Mouse (Mus musculus): Measurements from ENCODE around the gene Yaf2. TPM values are rescaled to one million over a fixed set of nuclear protein-coding genes. Genes with fewer than 3 reads are reported as not detected.
"Not testable (repeated sequence)": the region's sequence is repeated elsewhere in the genome, so short reads cannot be mapped to it uniquely, and the experiment has no call there.

Yaf2 gene
- polyA plus RNA-seq, 1 experiment from 2014 or later, result 95.7 TPM

- Histone ChIP-seq H3K36me3 (peaks cover 58% of the 10 kb centered on the region), H3K27ac (replicated peaks) (no peak overlapping the region), H3K9ac (replicated peaks) (no peak overlapping the region), H3K4me2 (replicated peaks) (no peak overlapping the region), H3K27me3 (no peaks in the 10 kb centered on the region), H3K4me1 (peaks cover 3% of the 10 kb centered on the region; the same call in 1 of the 2 replicates), H3K4me3 (no peak overlapping the region), H3K9me3 (no peaks in the 10 kb centered on the region; the same call in 1 of the 2 replicates)
- WGBS, result 92% methylated on average over 10 of the region's 10 CpGs
- no peak for ATAC-seq (ENCODE audit: low FRiP score, low read depth)
Measured at GRCm38 (mm10) chr15:93243202-93243601, 93.5 kb downstream of the Yaf2 start.

GRCm38 (mm10) chr15:93236456-93236855 lies 100.3 kb downstream of the Yaf2 start:
- not testable (repeated sequence) for H3K4me3 ChIP-seq; H3K27ac ChIP-seq (replicated peaks); H3K9me3 ChIP-seq; ATAC-seq (ENCODE audit: low FRiP score, low read depth); H3K9ac ChIP-seq (replicated peaks); H3K4me1 ChIP-seq; H3K4me2 ChIP-seq (replicated peaks); H3K27me3 ChIP-seq
- peaks cover 17% of the 10 kb centered on the region for H3K36me3 ChIP-seq
- 96% methylated on average over 10 of the region's 10 CpGs for WGBS

Other genes with a start within 250 kb of the Yaf2 start
- gene Gxylt1, start 61.8 kb downstream of the Yaf2 start, polyA plus RNA-seq (2016; fragmentation: Nextera tagmentation; extraction: Ambion mirVana), result 16.6 and 17.1 TPM in 2 replicates
- 172 and 180 TPM in 2 replicates for gene Zcrb1, start 61.4 kb upstream of the Yaf2 start, polyA plus RNA-seq (2016; fragmentation: Nextera tagmentation; extraction: Ambion mirVana)
- 83.1 and 87.5 TPM in 2 replicates for gene Pphln1, start 61.4 kb upstream of the Yaf2 start, polyA plus RNA-seq (2016; fragmentation: Nextera tagmentation; extraction: Ambion mirVana)

All from midbrain, embryonic 12.5 days (tissue).